Mouse (Mus musculus) forebrain, embryonic 10.5 days (tissue): ENCODE results near the gene Marveld2. TPM values are rescaled to one million over a fixed set of nuclear protein-coding genes. Genes with fewer than 3 reads are reported as not detected.

ENCODE experiments used
- DNase-seq: peaks from one replicate; pipeline ENCODE4 v3.0.0-alpha.2; 2017; ENCODE audit warnings: low spot score; ENCODE audit errors: extremely low spot score
- H3K27ac ChIP-seq: fragments of 300-500 bp; sonication (generic); 2 replicates; pipeline ENCODE4 v1.5.1; 2016; ENCODE audit warnings: mild to moderate bottlenecking
- H3K27me3 ChIP-seq: fragments of 300-500 bp; sonication (generic); 2 replicates; pipeline ENCODE4 v1.6.1; 2016; ENCODE audit warnings: mild to moderate bottlenecking; ENCODE audit not compliant: poor library complexity, severe bottlenecking
- H3K36me3 ChIP-seq: fragments of 300-500 bp; sonication (generic); replicated peaks from 2 replicates; pipeline ENCODE4 v1.6.1; 2016; ENCODE audit warnings: mild to moderate bottlenecking, moderate library complexity
- H3K4me1 ChIP-seq: fragments of 300-500 bp; sonication (generic); 2 replicates; pipeline ENCODE4 v1.6.1; 2016
- H3K4me3 ChIP-seq: fragments of 300-500 bp; sonication (generic); 2 replicates; pipeline ENCODE4 v1.5.1; 2016; ENCODE audit warnings: mild to moderate bottlenecking, moderate library complexity
- H3K9me3 ChIP-seq: fragments of 300-500 bp; sonication (generic); 2 replicates; pipeline ENCODE4 v1.6.1; 2016; ENCODE audit warnings: mild to moderate bottlenecking, moderate library complexity
- WGBS: fragments of 180-500 bp; shearing (Covaris S2); methylation state at CpG from one replicate; pipeline ENCODE4 v1.1.7; 2016; 5-methylcytosine and 5-hydroxymethylcytosine counted together
- polyA plus RNA-seq: library from polyadenylated mRNA; unstranded; fragments of >200 nt; fragmentation: Nextera tagmentation; extraction: Ambion mirVana; gene quantifications from 2 replicates; pipeline ENCODE4 v1.2.1, GENCODE M21; 2016

Gene Marveld2
- polyA plus RNA-seq, 1 experiment from 2014 or later: 4.3 TPM

DNA sequence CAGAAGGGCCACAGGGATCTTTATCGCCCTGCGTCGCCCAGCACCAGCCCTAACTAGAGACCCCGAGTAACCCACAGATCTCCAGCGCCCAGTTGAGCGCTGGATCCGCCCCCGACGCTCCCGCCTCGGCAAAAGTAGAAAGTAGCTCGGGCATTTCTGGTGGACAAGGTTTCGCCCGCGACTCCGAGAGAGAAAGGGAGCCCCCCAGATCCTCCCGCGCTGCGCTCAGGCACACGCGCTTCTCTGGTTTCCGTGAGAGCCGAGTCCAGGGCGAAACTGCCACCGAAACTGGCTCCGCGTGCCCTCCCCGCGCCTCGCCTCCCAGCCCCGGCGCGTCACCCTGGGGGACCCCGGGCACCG lies 64.8 kb downstream of the Marveld2 start:
- Histone ChIP-seq H3K36me3 (no peaks in the 10 kb centered on the region), H3K4me1 (peaks cover 21% of the 10 kb centered on the region), H3K4me3 (peak overlapping the region; percentile 75), H3K9me3 (no peaks in the 10 kb centered on the region), H3K27me3 (peaks cover 63% of the 10 kb centered on the region), H3K27ac (peak overlapping the region; percentile 69)
- WGBS: under 1% methylated on average over 35 of the region's 35 CpGs
- peak; percentile 39 for DNase-seq

DNA sequence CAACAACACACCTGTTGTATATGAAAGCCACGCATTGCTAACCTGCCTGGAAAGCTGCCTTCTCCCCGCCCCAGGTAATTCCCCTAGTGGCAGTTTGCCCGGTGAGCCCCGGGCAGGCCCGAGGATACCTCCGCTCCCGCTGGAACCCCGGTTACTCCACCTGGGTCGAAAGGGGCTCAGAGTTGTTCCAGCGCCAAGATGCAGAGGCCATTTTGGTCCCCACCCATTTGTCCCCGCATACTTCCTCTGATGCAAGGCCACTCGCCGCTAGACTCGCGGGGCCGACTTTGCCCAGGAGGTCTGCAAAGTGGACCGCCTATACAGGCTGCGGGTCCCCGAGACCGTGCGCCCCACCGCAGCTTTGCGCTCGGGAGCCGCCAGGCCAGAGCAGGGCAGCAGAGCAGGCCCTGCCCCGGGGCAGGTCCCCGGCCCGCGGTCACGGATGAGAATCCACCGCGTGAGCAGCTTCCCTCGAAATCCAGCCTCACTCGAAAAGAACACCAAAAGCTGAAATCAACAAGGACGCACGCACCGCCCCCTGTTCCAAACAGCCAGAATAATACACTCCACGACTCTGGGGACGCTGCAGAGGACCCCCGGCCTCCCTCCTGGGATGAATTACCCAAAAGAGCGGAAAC lies 65.3 kb downstream of the Marveld2 start:
- H3K9me3 ChIP-seq: no peaks in the 10 kb centered on the region
- peak overlapping the region; percentile 69; the same call in 1 of the 2 replicates for H3K27ac ChIP-seq
- peak overlapping the region; percentile 75 for H3K4me3 ChIP-seq
- no peaks in the 10 kb centered on the region for H3K36me3 ChIP-seq
- peaks cover 63% of the 10 kb centered on the region for H3K27me3 ChIP-seq
- H3K4me1 ChIP-seq: peaks cover 21% of the 10 kb centered on the region
- peak; percentile 40 for DNase-seq
- WGBS: 1% methylated on average over 41 of the region's 41 CpGs

DNA sequence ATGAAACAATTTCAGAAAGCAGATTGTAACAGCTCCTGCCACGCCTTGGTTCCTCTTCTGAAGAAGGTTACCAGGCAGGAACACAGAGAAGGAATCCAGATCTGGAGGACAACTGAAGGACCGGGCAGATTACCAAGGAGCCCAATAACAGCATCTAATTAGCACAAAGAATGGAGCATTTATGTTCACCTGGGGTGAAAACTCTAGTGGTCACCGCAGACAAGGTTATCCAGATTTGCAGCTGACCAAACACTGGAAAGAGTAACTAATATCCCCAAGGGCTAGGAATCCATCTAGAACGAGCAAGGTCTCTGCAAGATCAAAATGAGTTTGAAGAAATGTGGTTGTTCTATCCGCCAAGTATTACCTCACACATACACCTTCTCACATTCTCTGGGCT lies 69.5 kb downstream of the Marveld2 start:
- no peak for DNase-seq
- Histone ChIP-seq H3K4me3 (no peak overlapping the region), H3K4me1 (peaks cover 11% of the 10 kb centered on the region), H3K27me3 (peaks cover 31% of the 10 kb centered on the region), H3K9me3 (no peaks in the 10 kb centered on the region), H3K27ac (no peak overlapping the region), H3K36me3 (no peaks in the 10 kb centered on the region)
- 87% methylated on average over 5 of the region's 5 CpGs for WGBS

Other genes with a start within 250 kb of the Marveld2 start
- gene Naip1, start 164.1 kb downstream of the Marveld2 start, polyA plus RNA-seq: not detected in 2 replicates
- 92.8 and 96.4 TPM in 2 replicates for gene Gtf2h2, start 124.4 kb downstream of the Marveld2 start, polyA plus RNA-seq
- 3.1 and 3.6 TPM in 2 replicates for gene Ocln, start 64.3 kb downstream of the Marveld2 start, polyA plus RNA-seq
- 382 and 391 TPM in 2 replicates for gene Ak6, start 34.0 kb upstream of the Marveld2 start, polyA plus RNA-seq
- gene Rad17, start 34.1 kb upstream of the Marveld2 start, polyA plus RNA-seq: 21.3 TPM in 2 replicates
- gene Taf9, start 34.6 kb upstream of the Marveld2 start, polyA plus RNA-seq: 15.1 and 18.8 TPM in 2 replicates
- 3.7 and 3.9 TPM in 2 replicates for gene Ccdc125, start 52.7 kb upstream of the Marveld2 start, polyA plus RNA-seq
- 99.7 and 101 TPM in 2 replicates for gene Cdk7, start 114.0 kb upstream of the Marveld2 start, polyA plus RNA-seq
- gene Mrps36, start 127.7 kb upstream of the Marveld2 start, polyA plus RNA-seq: 139 and 152 TPM in 2 replicates
- 73.4 and 74.5 TPM in 2 replicates for gene Cenph, start 158.9 kb upstream of the Marveld2 start, polyA plus RNA-seq
- gene Ccnb1, start 169.6 kb upstream of the Marveld2 start, polyA plus RNA-seq: 495 and 524 TPM in 2 replicates
- 37.0 and 38.5 TPM in 2 replicates for gene Slc30a5, start 216.5 kb upstream of the Marveld2 start, polyA plus RNA-seq